Mouse (Mus musculus) large intestine, adult 2 months (tissue): ENCODE data around the gene Dpf3. TPM values are rescaled to one million over a fixed set of nuclear protein-coding genes. Genes with fewer than 3 reads are reported as not detected.

Experiments
- DNase-seq: peaks from one replicate; pipeline ENCODE4 v3.0.0-alpha.2; 2012; ENCODE audit warnings: low read depth, low spot score
- WGBS: fragments of 180-500 bp; shearing (Covaris S2); methylation state at CpG from one replicate; pipeline ENCODE4 v1.1.7; 2018; 5-methylcytosine and 5-hydroxymethylcytosine counted together
- polyA plus RNA-seq: library from polyadenylated mRNA; depleted of rRNA; stranded (reverse); fragments of >200 nt; gene quantifications from 2 replicates; pipeline ENCODE4 v1.2.3, GENCODE M21; 2012

Dpf3 gene
- polyA plus RNA-seq, 1 experiment, result 4.6 TPM

DNA sequence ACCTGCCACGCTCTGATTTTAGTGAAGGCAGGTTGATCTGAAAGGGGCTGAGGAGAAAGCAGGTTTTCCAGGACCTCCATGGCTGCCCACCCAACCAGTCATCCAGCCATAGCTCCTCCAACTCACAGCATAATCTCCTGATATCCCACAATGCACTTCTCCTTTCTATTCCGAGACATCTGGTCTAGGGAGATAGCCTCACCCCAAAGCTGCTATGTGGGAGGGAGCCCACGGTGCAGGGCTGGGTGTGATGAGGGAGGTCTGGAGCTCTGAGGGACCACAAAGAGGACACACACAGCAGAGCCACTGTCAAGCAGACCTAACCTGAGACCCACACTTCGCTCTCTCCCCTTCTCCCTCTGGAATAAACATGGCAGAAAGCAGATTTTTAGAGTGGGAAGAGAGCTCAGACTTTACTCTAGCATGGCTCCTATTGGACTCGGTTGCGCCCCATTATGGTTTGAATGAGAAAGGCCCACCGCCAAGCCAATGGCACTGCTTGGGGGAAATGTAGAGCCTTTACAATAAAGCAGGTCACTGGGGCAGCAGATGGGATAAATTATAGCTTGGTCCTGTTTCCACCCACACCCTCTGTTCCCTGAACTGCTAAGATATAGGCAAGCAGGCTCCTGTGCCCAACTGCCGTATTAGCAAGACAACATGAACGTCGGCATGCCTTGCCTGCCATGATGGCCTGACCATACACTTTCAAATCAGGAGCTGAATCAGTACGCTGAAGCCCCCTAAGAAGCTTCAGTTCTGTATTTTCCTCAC lies 178.3 kb downstream of the Dpf3 start:
- no peak for DNase-seq
- WGBS, result 91% methylated on average over 11 of the region's 11 CpGs

DNA sequence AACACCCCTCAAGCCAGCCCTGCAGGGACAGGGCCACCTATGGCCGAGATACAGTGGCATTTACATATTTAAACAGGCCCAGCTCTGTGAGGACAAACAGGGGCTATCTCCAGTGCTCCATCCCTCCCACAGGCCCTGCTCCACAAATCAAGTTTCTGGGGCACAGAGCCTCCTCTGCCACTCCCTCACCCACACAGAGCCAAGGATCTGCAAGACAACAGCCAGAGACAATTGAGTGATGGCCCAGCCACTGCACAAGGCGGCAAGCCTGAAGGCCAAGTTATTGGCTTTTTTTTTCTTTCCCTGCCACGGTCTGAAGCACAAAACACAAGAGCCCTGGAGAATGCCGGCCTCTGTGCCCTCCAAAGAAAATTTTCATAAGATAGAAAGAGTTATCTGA lies 178.9 kb downstream of the Dpf3 start:
- 69% methylated on average over 4 of the region's 4 CpGs for WGBS

DNA sequence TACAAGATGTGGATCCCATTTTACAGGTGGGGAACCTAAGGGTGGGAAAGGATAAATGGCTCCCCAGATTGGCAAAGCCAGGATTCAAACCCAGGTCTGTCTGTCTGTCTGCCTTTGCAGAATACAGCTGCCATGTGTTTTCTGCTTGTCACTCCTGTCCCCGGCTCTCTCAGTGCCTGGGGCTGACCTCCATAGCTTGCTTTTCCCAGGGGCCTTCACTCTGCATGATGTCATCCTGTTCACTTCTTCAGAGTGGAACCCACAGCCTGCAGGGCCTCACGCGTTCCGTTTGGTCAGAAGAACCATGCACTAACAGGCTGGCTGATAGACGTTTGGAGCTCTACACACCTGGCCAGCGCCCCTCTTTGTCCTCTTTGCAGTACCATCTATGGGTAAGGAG lies 184.3 kb downstream of the Dpf3 start:
- no peak for DNase-seq
- 78% methylated on average over 6 of the region's 6 CpGs for WGBS

More for the DNA sequence above, 178.9 kb downstream of the Dpf3 start:
- no peak for DNase-seq

DNA sequence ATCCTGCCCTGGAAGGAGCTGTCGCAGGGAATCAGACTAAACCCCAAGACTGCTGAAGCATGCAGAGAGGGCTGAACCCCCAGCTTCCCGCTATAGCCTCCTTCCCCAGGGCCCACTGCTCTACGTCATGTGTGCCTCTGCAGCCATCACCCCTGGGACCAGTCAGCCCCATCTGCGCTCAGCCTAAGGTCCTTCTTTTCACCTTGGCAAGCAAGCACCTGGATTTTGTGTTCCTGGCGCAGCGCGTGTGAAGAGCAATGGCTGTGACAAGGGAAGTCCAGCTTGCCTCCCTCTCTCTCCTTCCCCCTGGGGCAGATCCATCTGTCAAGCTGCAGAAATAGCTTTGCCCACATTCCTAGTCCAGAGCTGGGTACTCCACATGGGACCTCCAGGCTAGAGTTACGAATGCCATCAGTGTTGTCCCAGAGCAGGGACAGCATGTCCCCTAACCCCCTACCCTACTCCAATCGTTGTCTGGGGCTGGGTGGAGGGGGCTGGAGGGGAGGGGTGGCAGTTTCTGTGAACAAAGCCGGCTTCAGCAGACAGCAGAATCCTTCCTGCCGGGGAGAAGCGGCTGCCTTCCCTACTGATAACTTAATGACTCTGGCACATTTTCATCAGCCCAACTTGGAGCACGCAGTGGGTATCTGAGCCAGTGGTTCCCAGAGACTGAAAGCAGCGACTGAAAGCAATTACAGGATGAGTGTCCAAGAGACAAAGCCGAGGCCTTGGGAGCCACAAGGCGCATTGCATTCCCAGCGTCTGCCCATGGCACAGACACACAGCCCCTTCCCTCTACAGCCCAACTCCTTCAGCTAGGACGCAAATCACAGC lies 185.0 kb downstream of the Dpf3 start:
- DNase-seq, result no peak
- WGBS, result 63% methylated on average over 18 of the region's 18 CpGs

DNA sequence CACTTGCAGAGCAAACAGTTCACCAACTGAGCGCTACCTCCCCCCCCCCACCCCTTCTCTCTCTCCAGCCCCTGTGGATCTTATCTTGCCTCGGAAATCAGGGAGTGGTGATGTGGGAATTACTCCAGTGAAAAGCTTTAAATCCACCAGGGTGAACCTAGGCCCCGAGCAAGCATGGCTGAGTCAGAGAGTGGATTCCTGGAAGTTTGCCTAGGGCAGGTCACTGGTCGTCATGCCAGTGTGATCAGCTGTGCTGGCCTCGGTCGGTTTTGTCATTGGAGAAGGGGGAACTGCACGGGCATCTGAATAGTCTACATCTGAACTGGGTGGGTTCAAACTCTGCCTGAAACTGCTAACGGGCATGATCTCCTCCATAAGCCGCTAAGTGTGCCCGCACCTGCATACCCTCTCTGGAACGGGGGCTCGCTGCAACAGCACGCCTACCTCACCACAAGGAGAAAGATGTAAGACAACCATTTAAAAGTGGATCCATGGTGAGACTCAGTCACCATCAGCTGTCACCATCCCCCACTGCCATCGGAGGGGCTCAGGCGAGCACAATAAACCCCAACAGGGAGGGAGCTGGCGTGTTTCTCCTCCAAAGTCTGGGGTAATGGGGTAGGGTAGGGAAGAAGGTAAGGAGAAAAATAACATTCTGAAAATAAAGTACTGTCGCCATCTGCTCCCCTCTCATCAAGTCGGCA lies 185.7 kb downstream of the Dpf3 start:
- DNase-seq, result no peak
- WGBS, result 66% methylated on average over 18 of the region's 18 CpGs

DNA sequence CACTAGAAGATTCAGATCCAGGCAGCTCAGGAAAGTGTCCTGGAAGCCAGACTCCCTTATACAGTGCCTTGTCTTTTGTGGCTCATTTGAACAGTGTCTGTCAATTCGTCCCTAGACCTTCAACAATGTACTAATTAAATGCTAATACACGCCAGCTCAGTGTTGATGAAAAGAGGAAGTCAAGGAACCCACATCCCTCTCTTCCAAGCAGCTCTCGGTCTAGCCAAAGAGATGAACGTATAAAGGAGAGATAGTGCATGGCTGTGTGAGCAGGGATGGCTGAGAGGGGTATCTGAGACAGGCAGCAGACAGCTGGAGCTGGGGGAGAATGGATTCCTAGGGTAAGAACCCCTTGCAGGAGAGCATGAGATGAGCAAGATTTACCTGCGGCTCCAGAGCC lies 189.2 kb downstream of the Dpf3 start:
- WGBS, result 83% methylated on average over 5 of the region's 5 CpGs
- DNase-seq, result no peak

DNA sequence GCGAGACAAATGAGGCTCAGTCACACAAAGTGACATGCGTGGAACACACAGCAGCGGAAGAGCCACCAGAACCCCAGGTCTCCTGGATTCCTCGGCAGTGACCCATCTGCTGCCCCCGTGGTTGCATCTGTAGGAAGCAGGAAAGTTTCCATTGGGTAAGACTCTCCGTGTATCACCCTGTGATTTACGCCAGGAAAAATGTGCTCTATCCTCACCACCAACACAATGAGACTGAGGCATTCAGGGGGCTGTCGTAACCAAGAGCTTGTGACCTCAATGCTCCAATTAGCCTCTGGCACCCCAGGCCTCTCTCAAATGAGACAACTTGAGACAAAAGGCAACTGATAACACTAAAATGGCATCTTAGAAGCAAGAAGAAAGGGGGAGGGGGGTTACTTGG lies 192.5 kb downstream of the Dpf3 start:
- WGBS, result 81% methylated on average over 8 of the region's 8 CpGs
- DNase-seq, result no peak

DNA sequence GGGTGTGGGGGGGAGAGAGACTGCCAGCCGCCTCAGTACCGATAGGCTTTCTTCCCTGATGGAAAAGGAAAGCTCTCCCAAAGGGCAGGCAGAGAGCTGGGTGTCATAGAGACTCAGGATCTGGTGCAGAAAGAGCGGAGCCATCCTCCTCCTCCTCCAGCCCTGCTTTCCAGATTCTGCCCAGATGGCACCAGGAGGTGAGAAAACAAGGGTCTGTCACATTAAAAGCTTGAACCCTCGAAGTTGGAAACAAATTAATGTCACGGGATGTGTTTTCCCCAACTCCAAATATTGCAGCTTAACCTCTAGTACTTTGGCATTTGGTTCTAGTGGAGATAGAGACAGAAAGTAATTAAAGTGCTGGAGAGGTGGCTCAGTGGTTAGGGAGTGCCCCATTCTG lies 195.6 kb downstream of the Dpf3 start:
- DNase-seq, result no peak
- WGBS, result 69% methylated on average over 5 of the region's 5 CpGs

DNA sequence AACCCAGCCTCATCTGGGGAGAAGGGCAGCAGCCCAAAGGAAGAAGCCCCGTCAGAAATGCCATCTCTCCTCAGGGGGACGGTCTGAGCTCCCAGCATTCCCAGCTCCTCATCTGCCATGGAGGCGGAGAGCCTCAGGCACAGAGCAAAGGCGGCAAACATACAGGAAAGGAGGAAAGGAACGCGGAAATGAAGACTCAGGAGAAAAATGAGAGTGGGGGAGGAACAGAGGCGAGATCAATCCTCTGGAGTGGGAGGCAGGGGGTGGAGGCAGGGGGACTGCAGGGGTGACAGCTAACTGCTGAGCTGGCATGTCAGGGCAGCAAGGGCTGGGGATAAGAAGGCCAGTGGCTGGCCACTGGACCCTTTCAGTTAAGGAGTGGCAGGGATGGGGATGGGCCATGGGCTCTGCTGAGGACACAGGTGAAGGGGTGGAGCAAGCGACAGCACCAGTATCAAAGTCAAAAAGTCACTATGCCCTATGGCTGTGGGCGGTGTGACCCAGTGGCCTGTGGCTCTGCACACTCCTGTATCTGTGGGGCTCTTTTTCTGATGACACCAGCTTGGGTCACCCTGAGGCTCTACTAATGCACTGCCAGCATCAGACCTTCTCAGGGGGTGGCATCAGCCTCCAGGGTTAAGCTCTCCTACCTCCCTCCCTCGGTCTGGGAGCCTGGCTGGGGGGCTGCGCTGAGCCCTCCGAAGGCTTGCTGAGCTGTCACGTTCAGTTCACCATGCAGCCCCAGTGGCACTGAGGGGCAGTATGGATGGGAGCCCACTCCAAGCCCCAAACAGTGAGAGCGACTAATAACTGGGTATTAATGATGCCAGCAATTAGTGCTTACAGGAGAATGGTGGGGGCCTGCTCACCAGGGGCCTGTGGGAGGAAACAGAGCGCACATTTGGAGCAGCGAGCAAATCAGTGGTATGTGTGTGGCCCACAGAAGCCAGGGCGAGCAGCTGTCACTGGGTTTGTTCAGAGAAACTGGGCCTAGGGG lies 200.7 kb downstream of the Dpf3 start:
- WGBS, result 70% methylated on average over 17 of the region's 17 CpGs
- no peak for DNase-seq

DNA sequence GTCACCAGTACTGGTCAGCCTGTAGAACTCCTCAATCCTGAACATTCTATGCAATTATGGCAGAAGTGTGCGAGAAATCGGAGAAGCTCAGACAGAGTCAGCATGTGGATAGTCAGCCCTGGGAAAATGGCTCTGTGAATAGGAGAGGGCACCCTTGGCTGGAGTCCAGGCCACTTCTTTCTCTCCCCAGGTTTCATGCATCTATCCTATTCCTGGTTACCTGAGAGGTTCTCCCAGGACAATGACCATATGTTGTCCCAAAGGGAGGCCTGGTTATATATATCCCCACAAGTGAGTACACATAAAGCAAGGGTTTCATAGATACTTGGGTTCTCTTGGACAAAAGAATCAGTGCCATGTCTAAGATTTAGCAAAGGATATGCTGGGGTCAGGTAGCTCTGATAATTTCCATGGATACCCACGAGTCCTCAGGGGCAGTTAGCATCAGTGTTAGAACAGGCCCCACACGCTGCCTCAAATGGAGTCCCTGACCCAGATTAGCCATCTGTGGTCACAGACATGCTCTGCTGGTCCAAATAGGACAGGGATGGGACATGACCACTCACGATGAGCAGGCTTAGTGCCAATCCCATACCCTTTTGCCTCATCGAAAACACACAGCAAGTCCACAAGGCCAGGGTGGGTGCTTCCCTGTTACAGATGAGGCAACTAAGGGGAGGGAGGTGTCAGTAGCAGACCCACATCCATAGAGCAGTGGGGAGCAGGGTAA lies 203.8 kb downstream of the Dpf3 start:
- WGBS, result 90% methylated on average over 6 of the region's 6 CpGs
- no peak for DNase-seq

DNA sequence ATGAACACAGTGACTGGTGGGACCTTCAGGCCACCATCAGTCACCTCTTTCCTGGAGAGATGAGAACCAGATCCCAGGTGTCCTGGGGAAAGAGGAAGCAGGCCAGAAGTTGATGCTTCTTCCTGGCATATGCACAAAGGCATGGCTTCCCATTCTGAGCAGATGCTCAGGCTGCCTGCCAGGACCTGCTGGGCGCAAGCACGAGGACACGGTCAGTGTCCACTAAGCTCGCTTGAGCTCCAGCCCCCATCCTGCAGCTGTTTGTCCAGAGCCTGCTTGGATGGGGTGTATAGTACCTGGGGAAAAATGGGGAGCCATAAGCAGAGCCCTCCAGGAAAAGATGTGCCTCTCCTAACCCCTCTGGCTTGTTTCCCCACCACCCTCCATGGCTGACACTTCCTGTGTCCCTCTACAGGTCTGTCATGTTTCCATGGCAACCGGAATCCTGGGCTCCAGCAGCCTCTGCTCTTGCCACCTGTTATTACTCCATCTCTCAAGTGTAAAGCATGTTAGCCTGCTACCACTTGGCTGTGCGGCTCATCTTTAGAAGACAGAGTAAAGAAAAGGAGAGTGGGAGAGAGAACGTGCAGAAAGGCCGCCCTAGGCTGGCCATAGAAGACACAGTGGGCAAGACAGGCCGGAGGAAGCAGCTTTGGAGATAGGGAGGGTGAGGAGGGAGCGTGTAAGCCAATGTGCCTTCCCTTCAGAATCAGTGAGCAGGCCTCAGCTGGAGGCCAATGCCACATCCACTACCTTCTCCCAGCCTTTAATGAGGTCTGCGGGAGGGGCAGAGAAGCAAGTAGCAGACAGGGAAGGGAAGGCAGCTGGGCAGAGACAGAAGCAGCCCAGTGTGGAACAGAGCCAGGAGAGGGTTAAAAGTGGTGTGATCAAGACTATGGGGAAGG lies 209.7 kb downstream of the Dpf3 start:
- 68% methylated on average over 11 of the region's 11 CpGs for WGBS

DNA sequence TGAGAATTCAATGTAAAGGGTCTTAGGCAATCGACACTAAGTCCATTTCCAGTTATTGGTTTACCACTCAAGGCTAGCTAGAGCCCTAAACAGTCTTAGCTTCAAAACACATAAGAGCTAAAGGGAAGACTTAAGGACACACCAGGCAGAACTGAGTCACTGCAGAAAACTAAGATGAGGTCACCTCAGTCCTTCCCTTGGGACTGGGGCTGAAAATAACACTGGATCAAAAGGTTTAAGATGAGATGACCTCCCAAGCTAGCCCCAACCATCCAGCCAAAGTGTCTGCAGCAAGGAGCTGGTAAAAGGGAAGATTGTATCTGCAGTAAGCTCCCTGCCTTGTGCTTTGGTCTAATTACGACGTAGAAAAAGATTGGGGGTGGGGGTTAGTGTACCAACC lies 216.3 kb downstream of the Dpf3 start:
- no peak for DNase-seq
- 88% methylated on average over 3 of the region's 3 CpGs for WGBS

More for the DNA sequence above, 209.7 kb downstream of the Dpf3 start:
- DNase-seq, result no peak

DNA sequence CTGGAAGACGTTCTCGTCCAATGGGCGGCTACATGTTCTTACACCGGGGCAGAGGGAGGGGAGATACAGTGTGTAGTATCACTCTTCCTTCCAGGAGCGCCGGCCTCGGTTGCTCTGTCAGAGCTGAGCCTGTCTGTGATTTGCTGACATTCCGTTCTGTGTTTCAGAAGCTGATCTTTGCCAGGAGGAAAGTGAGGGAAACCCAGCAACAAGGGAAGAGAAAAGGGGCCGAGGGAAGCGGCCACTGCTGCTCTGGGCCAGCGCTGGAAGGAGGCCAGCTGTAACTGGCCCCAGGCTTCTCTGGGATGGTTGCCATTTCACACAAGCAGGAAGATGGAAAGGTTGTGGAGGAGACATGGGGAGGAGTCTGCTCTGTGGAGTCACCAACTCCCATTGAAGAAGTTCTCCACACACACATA lies 219.0 kb downstream of the Dpf3 start:
- DNase-seq, result no peak
- 64% methylated on average over 11 of the region's 11 CpGs for WGBS

DNA sequence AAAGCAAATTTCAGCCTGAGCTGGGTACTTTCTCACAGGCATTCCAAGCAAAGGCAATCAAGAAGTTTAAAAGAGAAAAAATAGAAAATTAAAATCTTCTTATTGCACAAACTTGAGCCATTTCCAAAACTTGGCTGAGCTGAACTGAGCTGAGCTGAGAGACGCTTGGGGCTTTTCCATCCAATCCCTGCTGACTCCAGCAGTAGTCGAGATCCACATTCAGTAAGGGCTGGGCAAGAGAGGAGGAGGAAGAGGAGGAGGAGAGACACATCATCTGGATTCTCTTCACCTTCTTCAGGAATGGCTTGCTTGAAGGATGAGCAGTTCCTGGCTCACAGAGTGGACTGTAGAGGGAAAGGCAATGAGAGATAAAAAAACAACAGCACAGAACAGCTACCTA lies 227.0 kb downstream of the Dpf3 start:
- DNase-seq, result no peak
- 77% methylated on average over 2 of the region's 2 CpGs for WGBS

DNA sequence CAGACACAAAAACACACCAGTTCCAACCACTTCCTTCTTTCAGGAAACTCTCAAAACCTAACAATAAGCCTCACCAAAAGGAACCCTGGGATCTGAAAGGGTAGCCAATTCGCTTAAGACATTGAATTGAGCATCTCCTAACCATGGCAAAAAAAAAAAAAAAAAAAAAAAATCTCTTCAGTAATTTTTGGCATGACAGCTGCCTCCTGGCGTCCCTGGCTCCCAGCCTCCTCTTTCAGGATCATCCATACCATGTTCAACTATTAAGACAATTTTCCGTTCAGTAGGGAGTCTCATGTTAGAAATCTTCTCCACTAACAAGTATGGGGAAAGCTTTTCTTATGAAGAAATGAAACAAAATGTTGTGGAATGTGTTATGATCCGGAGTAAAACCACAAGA lies 233.1 kb downstream of the Dpf3 start:
- no peak for DNase-seq
- whole genome bisulfite sequencing, result 86% methylated on average over 4 of the region's 4 CpGs

DNA sequence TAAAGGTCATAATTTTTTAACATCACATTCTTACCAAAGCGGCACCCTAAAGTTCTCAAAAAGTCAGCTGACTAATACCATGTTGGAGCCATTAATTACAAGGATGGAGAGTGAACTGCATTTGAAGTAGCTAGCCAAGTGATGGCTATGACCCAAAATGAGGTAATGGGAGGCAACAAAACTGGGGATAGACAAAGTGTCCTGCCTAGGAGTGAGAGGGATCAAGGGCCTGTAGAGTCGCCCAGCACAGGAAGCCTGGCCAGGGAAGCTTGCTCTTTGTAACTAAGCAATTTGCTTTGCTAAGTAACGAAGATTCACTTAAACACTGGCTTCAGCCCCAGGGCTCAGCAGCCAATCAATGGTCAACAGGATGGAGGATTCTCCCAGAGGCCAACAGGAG lies 238.4 kb downstream of the Dpf3 start:
- 73% methylated on average over 3 of the region's 3 CpGs for WGBS
- no peak for DNase-seq

DNA sequence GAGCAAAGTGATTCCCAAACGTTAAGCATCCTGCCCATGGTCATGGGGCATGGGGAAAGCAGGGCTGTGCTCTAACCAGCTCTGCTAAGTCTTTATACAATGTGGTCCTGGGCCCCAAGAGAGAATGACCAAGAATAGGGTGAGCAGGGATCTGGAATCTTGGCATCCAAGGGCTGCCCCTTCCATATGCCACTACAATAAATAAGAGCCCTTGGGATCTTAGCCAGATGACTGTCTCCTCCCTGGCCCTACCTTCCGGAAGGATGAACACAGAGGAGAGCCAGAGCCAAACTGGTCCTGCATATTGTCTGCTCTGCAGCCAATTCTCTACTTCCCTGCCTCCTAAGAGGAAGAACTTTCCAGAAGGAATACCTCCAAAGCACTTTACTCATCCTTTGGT lies 238.9 kb downstream of the Dpf3 start:
- DNase-seq, result no peak
- WGBS, result 72% methylated on average over 2 of the region's 2 CpGs

DNA sequence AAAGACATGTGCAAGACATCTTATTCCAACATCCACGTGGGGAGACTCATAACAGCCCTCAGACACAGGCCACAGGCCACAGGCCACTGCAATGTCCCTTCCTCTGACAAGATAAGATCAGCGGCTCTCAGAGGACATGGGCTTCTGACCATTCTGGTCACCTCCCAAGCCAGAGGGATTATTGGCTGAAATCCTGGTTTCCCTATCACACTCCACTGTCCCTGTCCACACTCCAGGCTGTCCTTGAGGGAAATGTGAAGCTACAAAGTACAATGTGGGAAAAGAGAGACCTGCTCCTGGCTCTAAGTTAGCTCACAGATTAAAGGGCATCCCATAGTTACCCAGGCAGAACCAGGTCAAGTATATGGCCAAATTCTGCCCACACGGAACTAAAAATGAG lies 239.8 kb downstream of the Dpf3 start:
- no peak for DNase-seq
- WGBS, result 73% methylated on average over 3 of the region's 3 CpGs
